Mouse (Mus musculus) CH12.LX (cell line): ENCODE results near the gene Blvra. TPM values are rescaled to one million over a fixed set of nuclear protein-coding genes. Genes with fewer than 3 reads are reported as not detected.

Source experiments
- DNase-seq: peaks from one replicate; pipeline ENCODE4 v3.0.0-alpha.2; 2013; ENCODE audit errors: extremely low read depth
- H3K27ac ChIP-seq: 2 replicates; pipeline ENCODE4 v1.5.1; 2012; ENCODE audit warnings: low read depth, mild to moderate bottlenecking, control low read depth, moderate library complexity; ENCODE audit not compliant: insufficient read depth
- H3K27me3 ChIP-seq: replicated peaks from 2 replicates; pipeline ENCODE3; 2012; ENCODE audit warnings: inconsistent platforms
- H3K36me3 ChIP-seq, 2 experiments: replicated peaks in 1 of 2; 2 replicates each; pipeline versions ENCODE3 to v1.6.1; 2012; ENCODE audit warnings: inconsistent platforms in 1 of 2, low read length in 1 of 2, mild to moderate bottlenecking in 1 of 2, mixed read lengths in 1 of 2, moderate library complexity in 1 of 2; ENCODE audit not compliant: control insufficient read depth in 1 of 2, insufficient read depth in 1 of 2
- H3K4me1 ChIP-seq, 2 experiments: 2 replicates each; pipeline ENCODE4 v1.6.1; 2012; ENCODE audit warnings: inconsistent platforms in 1 of 2, moderate library complexity in 1 of 2; ENCODE audit not compliant: insufficient read depth in 2 of 2, control insufficient read depth in 1 of 2
- H3K4me2 ChIP-seq: 2 replicates; pipeline ENCODE4 v1.6.1; 2012; ENCODE audit warnings: low read depth, mild to moderate bottlenecking, control low read depth; ENCODE audit not compliant: poor library complexity, insufficient read depth, severe bottlenecking
- H3K4me3 ChIP-seq, 3 experiments: fragments of 150-350 bp in 1 of 3; sonication (generic) in 1 of 3; replicated peaks in 1 of 3; 2 replicates each; pipeline versions ENCODE3 to v1.5.1; 2011 to 2012; ENCODE audit warnings: low read depth in 2 of 3, low read length in 2 of 3, mild to moderate bottlenecking in 2 of 3, moderate library complexity in 2 of 3, control low read depth in 1 of 3, improper control_type of control experiment in 1 of 3, inconsistent platforms in 1 of 3, mixed read lengths in 1 of 3; ENCODE audit not compliant: poor library complexity in 1 of 3
- H3K79me2 ChIP-seq: replicated peaks from 2 replicates; pipeline ENCODE4 v1.6.1; 2012; ENCODE audit warnings: mild to moderate bottlenecking, moderate library complexity; ENCODE audit not compliant: control insufficient read depth, poor library complexity, insufficient read depth, severe bottlenecking; ENCODE audit errors: extremely low read depth
- H3K9ac ChIP-seq: 2 replicates; pipeline ENCODE4 v1.6.1; 2012; ENCODE audit warnings: low read depth, mild to moderate bottlenecking, control low read depth, moderate library complexity; ENCODE audit not compliant: insufficient read depth
- H3K9me3 ChIP-seq: replicated peaks from 2 replicates; pipeline ENCODE3; 2012; ENCODE audit warnings: low read length, inconsistent platforms, mixed read lengths
- GABPA ChIP-seq: IDR thresholded peaks from 2 replicates; pipeline ENCODE4 v1.6.1; 2012; ENCODE audit warnings: low read depth, low read length, improper control_type of control experiment, inconsistent platforms; ENCODE audit not compliant: insufficient replicate concordance
- dilution Hi-C: fragments of 300-500 bp; cut with MboI; formaldehyde crosslinking; loops from 2 replicates; pipeline ENCODE4 v1.14.3; 2020; ENCODE audit warnings: low sequenced_read_pairs; ENCODE audit not compliant: extremely low pct_unique_long_range_greater_than_20kb, extremely low pct_ligation_motif_present
- in situ Hi-C: fragments of 300-500 bp; cut with MboI; formaldehyde crosslinking; loops from 3 replicates; pipeline ENCODE4 v1.14.3; 2019; ENCODE audit warnings: low sequenced_read_pairs, low pct_ligation_motif_present, low pct_unique_long_range_greater_than_20kb, mixed read lengths
- polyA plus RNA-seq: library from polyadenylated mRNA; unstranded; fragments of >175 nt; gene quantifications from 2 replicates; pipeline ENCODE4 v1.2.1, GENCODE M21; 2012; ENCODE audit warnings: low read depth; ENCODE audit not compliant: insufficient read length
- total RNA-seq, 2 experiments: library from RNA; depleted of rRNA; stranded (reverse); fragments of 300-350 nt in 1 of 2; fragments of >200 nt in 1 of 2; gene quantifications; 2 replicates each; pipeline ENCODE4 v1.2.3; 2012 to 2014

The Blvra gene
- total and polyA plus RNA-seq, 3 experiments, result 38.4 to 69.0 (median 44.4) TPM

GRCm38 (mm10) chr2:127145699-127146098, 75.2 kb downstream of the Blvra start:
- no peak overlapping the region for H3K4me2 ChIP-seq
- peaks cover 12 to 30% of the 10 kb centered on the region in 2 experiments for H3K4me1 ChIP-seq
- no peak for TF ChIP-seq GABPA
- H3K79me2 ChIP-seq, result peaks cover 15% of the 10 kb centered on the region
- H3K9ac ChIP-seq, result no peak overlapping the region
- no peak for DNase-seq
- no peaks in the 10 kb centered on the region for H3K27me3 ChIP-seq
- H3K9me3 ChIP-seq, result peaks cover 8% of the 10 kb centered on the region
- H3K36me3 ChIP-seq, result peaks cover 7 to 15% of the 10 kb centered on the region in 2 experiments
- in situ Hi-C loops (no loop called here), dilution Hi-C loops (no loop called here)
- H3K27ac ChIP-seq, result no peak overlapping the region
- H3K4me3 ChIP-seq, result no peak overlapping the region

Other genes starting within 250 kb of the Blvra start
- gene Trpm7, start 194.4 kb upstream of the Blvra start, total RNA-seq (2012; rRNA removed), result 14.1 and 15.7 TPM in 2 replicates
- 30.1 and 36.7 TPM in 2 replicates for gene Trpm7, start 194.4 kb upstream of the Blvra start, total RNA-seq (2014; rRNA removed)
- gene Trpm7, start 194.4 kb upstream of the Blvra start, polyA plus RNA-seq, result 23.7 and 25.8 TPM in 2 replicates
- 29.8 and 37.4 TPM in 2 replicates for gene Sppl2a, start 137.4 kb upstream of the Blvra start, total RNA-seq (2012; rRNA removed)
- gene Sppl2a, start 137.4 kb upstream of the Blvra start, total RNA-seq (2014; rRNA removed), result 52.4 and 58.5 TPM in 2 replicates
- 34.0 and 35.3 TPM in 2 replicates for gene Sppl2a, start 137.4 kb upstream of the Blvra start, polyA plus RNA-seq
- gene Ap4e1, start 61.9 kb upstream of the Blvra start, total RNA-seq (2012; rRNA removed), result 5.8 and 6.9 TPM in 2 replicates
- gene Ap4e1, start 61.9 kb upstream of the Blvra start, total RNA-seq (2014; rRNA removed), result 9.6 and 10.9 TPM in 2 replicates
- 9.0 and 10.0 TPM in 2 replicates for gene Ap4e1, start 61.9 kb upstream of the Blvra start, polyA plus RNA-seq
- gene Ncaph, start 63.3 kb downstream of the Blvra start, total RNA-seq (2012; rRNA removed), result 55.3 and 56.0 TPM in 2 replicates
- gene Ncaph, start 63.3 kb downstream of the Blvra start, total RNA-seq (2014; rRNA removed), result 74.1 and 86.6 TPM in 2 replicates
- gene Ncaph, start 63.3 kb downstream of the Blvra start, polyA plus RNA-seq, result 53.4 and 58.2 TPM in 2 replicates
- 27.5 and 30.6 TPM in 2 replicates for gene Itpripl1, start 72.8 kb downstream of the Blvra start, total RNA-seq (2012; rRNA removed)
- gene Itpripl1, start 72.8 kb downstream of the Blvra start, total RNA-seq (2014; rRNA removed), result 15.8 and 19.7 TPM in 2 replicates
- gene Itpripl1, start 72.8 kb downstream of the Blvra start, polyA plus RNA-seq, result 21.4 and 23.4 TPM in 2 replicates
- gene 1810024B03Rik, start 137.6 kb downstream of the Blvra start, total RNA-seq (2012; rRNA removed), result 0.93 and 1.3 TPM in 2 replicates
- gene 1810024B03Rik, start 137.6 kb downstream of the Blvra start, total RNA-seq (2014; rRNA removed), result 0.63 and 1.2 TPM in 2 replicates
- gene 1810024B03Rik, start 137.6 kb downstream of the Blvra start, polyA plus RNA-seq, result 0.77 and 0.94 TPM in 2 replicates
- gene Snrnp200, start 137.7 kb downstream of the Blvra start, total RNA-seq (2012; rRNA removed), result 90.3 and 99.0 TPM in 2 replicates
- gene Snrnp200, start 137.7 kb downstream of the Blvra start, total RNA-seq (2014; rRNA removed), result 74.3 and 75.1 TPM in 2 replicates
- gene Snrnp200, start 137.7 kb downstream of the Blvra start, polyA plus RNA-seq, result 100 and 102 TPM in 2 replicates
- gene Ciao1, start 177.2 kb downstream of the Blvra start, total RNA-seq (2012; rRNA removed), result 72.1 and 79.0 TPM in 2 replicates
- gene Ciao1, start 177.2 kb downstream of the Blvra start, total RNA-seq (2014; rRNA removed), result 58.3 and 60.9 TPM in 2 replicates
- 74.3 and 74.5 TPM in 2 replicates for gene Ciao1, start 177.2 kb downstream of the Blvra start, polyA plus RNA-seq
- gene Tmem127, start 177.2 kb downstream of the Blvra start, total RNA-seq (2012; rRNA removed), result 11.5 and 12.0 TPM in 2 replicates
- 12.3 and 15.8 TPM in 2 replicates for gene Tmem127, start 177.2 kb downstream of the Blvra start, total RNA-seq (2014; rRNA removed)
- gene Tmem127, start 177.2 kb downstream of the Blvra start, polyA plus RNA-seq, result 11.4 and 11.9 TPM in 2 replicates
- 69.0 and 71.4 TPM in 2 replicates for gene Stard7, start 199.6 kb downstream of the Blvra start, total RNA-seq (2012; rRNA removed)
- gene Stard7, start 199.6 kb downstream of the Blvra start, total RNA-seq (2014; rRNA removed), result 122 and 135 TPM in 2 replicates
- 66.8 and 80.6 TPM in 2 replicates for gene Stard7, start 199.6 kb downstream of the Blvra start, polyA plus RNA-seq